Mouse (Mus musculus) neural tube, embryonic 14.5 days (tissue): ENCODE measurements around the gene Gal3st1. TPM values are rescaled to one million over a fixed set of nuclear protein-coding genes. Genes with fewer than 3 reads are reported as not detected.
"Not testable (repeated sequence)": the region's sequence is repeated elsewhere in the genome, so short reads cannot be mapped to it uniquely, and the experiment has no call there.

Experiments
- ATAC-seq: fragments of 200-750 bp; cut with Nextera tagmentation; 2 replicates; pipeline ENCODE4 v1.8.0; 2017; ENCODE audit warnings: low read depth, mild to moderate bottlenecking, moderate TSS enrichment, moderate library complexity
- H3K27ac ChIP-seq: fragments of 300-500 bp; sonication (generic); 2 replicates; pipeline ENCODE4 v1.5.1; 2014; ENCODE audit warnings: low read depth, mild to moderate bottlenecking, control low read depth, low read length, moderate library complexity, mixed read lengths
- H3K27me3 ChIP-seq: fragments of 300-500 bp; sonication (generic); 2 replicates; pipeline ENCODE4 v1.6.1; 2014; ENCODE audit warnings: low read length; ENCODE audit not compliant: control insufficient read depth, insufficient read depth
- H3K36me3 ChIP-seq: fragments of 300-500 bp; sonication (generic); 2 replicates; pipeline ENCODE4 v1.6.1; 2014; ENCODE audit warnings: low read length, mixed read lengths; ENCODE audit not compliant: control insufficient read depth, insufficient read depth
- H3K4me1 ChIP-seq: fragments of 300-500 bp; sonication (generic); 2 replicates; pipeline ENCODE4 v1.6.1; 2014; ENCODE audit warnings: low read length; ENCODE audit not compliant: control insufficient read depth, insufficient read depth
- H3K4me2 ChIP-seq: fragments of 300-500 bp; sonication (generic); 2 replicates; pipeline ENCODE4 v1.6.1; 2014; ENCODE audit warnings: mild to moderate bottlenecking, low read depth, low read length, control low read depth
- H3K4me3 ChIP-seq: fragments of 300-500 bp; sonication (generic); 2 replicates; pipeline ENCODE4 v1.5.1; 2014; ENCODE audit warnings: low read depth, low read length, control low read depth, mixed read lengths
- H3K9ac ChIP-seq: fragments of 300-500 bp; sonication (generic); replicated peaks from 2 replicates; pipeline ENCODE4 v1.6.1; 2014; ENCODE audit warnings: low read depth, mild to moderate bottlenecking, control low read depth, low read length, mixed read lengths
- H3K9me3 ChIP-seq: fragments of 300-500 bp; sonication (generic); 2 replicates; pipeline ENCODE4 v1.6.1; 2016; ENCODE audit warnings: low read length; ENCODE audit not compliant: control insufficient read depth
- WGBS: fragments of 180-500 bp; shearing (Covaris S2); extraction: QIAGEN DNeasy Blood & Tissue Kit; methylation state at CpG from one replicate; pipeline ENCODE4 v1.1.7; 2014; 5-methylcytosine and 5-hydroxymethylcytosine counted together
- polyA plus RNA-seq: library from polyadenylated mRNA; unstranded; fragments of >200 nt; fragmentation: Nextera tagmentation; extraction: Ambion mirVana; gene quantifications from 2 replicates; pipeline ENCODE4 v1.2.1, GENCODE M21; 2014

The Gal3st1 gene
- polyA plus RNA-seq, 1 experiment from 2014 or later, result 6.2 TPM

DNA sequence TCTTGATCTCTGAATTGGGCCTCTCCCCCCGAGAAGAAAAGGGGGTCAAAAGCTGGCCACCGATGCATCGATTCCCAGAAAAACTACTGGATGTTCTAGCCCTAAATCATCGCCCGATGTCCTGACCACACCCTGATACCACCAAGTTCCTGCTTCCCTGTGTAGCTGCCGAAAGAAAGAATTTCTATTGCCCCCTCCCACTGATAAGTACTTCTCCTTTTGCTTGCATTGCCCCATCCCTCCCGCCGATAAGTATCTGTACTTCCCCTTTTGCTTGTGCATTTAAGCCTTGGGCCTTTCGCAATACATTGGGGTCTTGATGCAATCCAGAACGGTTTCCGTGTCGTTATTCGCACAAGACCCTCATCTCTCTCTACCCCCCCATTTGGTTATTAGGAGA lies 38.7 kb downstream of the Gal3st1 start:
- not testable (repeated sequence) for H3K4me1 ChIP-seq, ATAC-seq, H3K4me3 ChIP-seq, H3K27ac ChIP-seq, H3K27me3 ChIP-seq, H3K36me3 ChIP-seq, H3K9ac ChIP-seq, H3K4me2 ChIP-seq, H3K9me3 ChIP-seq
- 94% methylated on average over 13 of the region's 13 CpGs for WGBS

DNA sequence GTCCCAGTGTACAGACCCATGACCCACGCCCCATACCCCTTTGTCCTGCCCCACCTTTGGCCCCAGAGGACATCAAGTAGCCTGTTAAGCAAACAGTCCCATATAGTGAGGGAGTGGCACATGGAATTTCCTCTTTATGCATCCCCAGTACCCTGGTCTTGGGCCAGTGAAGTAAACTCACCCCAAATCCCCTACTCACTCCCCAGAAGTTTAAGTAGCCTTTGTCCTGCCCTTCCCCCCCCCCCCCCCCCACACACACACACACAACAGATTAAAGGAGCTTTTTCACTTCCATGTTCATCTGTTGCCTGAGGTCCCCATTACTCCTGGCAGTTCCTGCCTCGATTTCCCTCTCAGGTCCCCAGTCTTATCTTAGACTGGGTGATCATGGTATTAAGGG lies 39.9 kb downstream of the Gal3st1 start:
- Histone ChIP-seq H3K4me3 (no peak overlapping the region), H3K27me3 (no peaks in the 10 kb centered on the region), H3K27ac (no peak overlapping the region), H3K4me1 (no peaks in the 10 kb centered on the region), H3K4me2 (no peak overlapping the region), H3K36me3 (no peaks in the 10 kb centered on the region), H3K9me3 (no peaks in the 10 kb centered on the region), H3K9ac (no peak overlapping the region)
- 81% methylated on average over 2 of the region's 2 CpGs for WGBS
- no peak for ATAC-seq

DNA sequence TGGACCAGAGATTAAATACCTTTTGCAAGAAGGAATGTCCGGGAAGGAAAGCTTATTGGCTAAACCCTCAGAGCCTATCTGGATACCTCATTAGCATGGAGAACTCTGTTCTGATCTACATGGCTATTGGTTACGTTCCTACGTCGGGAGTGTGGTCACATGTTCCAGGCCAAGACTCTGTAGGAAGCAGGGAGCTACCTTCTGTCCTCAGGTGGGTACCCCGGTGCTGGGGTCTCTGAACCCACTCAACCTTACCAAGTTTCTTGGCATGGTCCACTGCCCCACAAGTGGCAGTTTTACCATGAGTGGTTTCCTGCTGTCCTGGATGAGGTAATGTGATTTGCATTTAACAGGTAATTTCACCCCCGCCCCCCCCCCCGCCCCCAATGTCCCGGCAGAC lies 43.6 kb downstream of the Gal3st1 start:
- no peaks in the 10 kb centered on the region for H3K4me1 ChIP-seq
- H3K9ac ChIP-seq, result no peak overlapping the region
- H3K27ac ChIP-seq, result no peak overlapping the region
- WGBS, result 82% methylated on average over 8 of the region's 8 CpGs
- no peaks in the 10 kb centered on the region for H3K36me3 ChIP-seq
- no peak overlapping the region for H3K4me3 ChIP-seq
- no peak for ATAC-seq
- no peaks in the 10 kb centered on the region for H3K27me3 ChIP-seq
- H3K9me3 ChIP-seq, result no peaks in the 10 kb centered on the region
- no peak overlapping the region for H3K4me2 ChIP-seq

DNA sequence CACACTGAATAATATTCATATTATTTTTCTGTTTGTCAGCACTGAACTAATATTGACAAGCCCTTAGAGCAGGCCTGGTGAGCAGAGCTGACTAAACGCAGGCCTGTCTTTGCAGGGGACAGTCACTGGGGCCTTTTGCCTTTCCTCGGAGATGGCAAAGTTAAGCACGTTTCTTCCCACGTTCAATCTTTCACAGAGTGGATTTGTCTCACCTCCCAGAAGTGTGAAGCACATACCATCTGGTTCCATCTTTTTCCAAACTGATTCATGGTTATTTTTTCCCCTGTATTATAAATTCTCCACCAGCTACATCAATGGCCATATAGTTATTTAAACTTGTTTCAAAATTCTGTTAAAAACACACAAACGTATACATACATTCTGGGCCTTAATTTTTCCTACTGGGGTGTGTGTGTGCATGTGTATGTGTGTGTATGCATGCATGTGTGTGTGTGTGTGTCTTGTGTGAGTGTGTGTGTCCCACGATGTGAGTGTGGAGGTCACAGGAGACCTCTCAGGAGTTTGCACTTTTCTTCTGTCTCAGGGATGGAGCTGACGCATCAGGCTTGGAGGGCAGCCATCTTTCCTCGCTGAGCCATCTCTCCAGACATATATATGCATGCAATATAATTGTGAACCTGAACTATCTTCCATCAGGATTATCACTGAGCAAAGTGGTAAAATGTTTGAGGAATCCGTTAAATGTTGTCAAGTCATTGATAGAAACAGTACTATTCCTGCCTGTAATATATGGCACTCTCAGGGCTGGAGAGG lies 44.3 kb downstream of the Gal3st1 start:
- Histone ChIP-seq H3K4me3 (no peak overlapping the region), H3K9ac (no peak overlapping the region), H3K36me3 (no peaks in the 10 kb centered on the region), H3K9me3 (no peaks in the 10 kb centered on the region), H3K4me2 (no peak overlapping the region), H3K27me3 (no peaks in the 10 kb centered on the region), H3K27ac (no peak overlapping the region), H3K4me1 (no peaks in the 10 kb centered on the region)
- ATAC-seq, result no peak
- WGBS, result 80% methylated on average over 9 of the region's 9 CpGs

DNA sequence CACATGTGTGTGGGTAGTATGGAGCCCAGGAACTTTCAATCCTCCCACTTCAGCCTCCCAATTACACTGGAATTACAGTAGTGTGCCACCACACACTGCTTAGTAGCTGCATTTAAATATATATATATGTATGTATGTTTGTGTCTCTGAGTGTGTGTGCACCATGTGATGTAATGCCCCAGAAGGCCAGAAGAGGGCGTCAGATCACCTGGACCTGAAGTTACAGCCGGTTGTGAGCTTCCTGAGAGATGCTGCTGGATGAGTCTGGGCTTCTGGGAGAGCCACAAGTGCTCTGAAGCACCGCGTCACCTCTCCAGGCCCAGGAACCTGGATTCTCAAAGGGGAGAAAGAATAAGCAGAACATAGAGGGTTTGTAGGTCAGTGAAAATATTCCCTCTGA lies 45.9 kb downstream of the Gal3st1 start:
- H3K4me3 ChIP-seq, result no peak overlapping the region
- WGBS, result 68% methylated on average over 4 of the region's 4 CpGs
- ATAC-seq, result no peak

DNA sequence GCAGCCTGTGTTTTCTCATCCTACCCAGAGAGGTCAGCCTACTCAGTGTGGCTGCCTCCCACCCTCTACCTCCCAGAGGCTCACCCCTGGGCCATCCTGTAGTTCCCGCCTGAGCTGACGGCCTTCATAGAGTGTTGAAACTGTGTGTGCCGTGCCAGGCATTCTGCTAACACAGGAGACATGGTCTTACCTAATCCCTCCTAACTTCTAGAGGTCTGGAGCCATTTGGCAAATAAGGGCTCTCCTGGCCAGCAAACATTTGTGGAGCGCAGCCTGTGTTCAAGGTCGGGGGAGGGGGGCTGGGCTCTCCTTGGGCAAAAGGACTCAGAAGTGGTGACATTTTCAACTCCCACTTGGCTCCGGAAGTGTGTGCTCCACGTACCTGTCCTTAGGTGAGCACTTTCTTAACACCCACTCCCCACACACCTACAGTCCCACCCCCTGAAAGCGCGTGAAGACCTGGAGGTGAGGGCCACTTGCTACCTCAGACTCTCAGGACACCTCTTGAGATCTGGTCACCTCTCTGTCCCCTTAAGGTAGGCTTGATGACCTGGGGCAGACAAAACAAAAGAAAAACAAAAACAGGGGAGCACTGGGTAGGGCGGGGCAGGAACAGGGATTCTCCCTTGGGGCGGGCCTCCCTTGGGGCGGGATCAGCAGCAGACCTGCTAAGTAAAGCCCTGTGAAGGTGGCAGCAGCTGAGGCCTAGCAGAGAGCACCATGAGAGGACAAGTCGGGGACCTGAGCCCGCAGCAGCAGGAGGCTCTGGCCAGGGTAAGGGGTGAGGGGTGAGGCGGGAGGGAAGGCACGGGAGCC lies 47.9 kb downstream of the Gal3st1 start, which contains the start of gene Sec14l4:
Gene Sec14l4 (plus strand): TSS at position 337 of the 816 bp plus-strand sequence.
- Histone ChIP-seq H3K36me3 (no peaks in the 10 kb centered on the region), H3K4me1 (no peaks in the 10 kb centered on the region), H3K27me3 (no peaks in the 10 kb centered on the region), H3K9ac (no peak within 1 kb of the TSS), H3K4me3 (no peak within 1 kb of the TSS), H3K4me2 (no peak within 1 kb of the TSS), H3K9me3 (no peaks in the 10 kb centered on the region), H3K27ac (no peak within 1 kb of the TSS)
- 49% methylated on average over 16 of the region's 16 CpGs for WGBS
- ATAC-seq, result no peak

More for the DNA sequence above, 45.9 kb downstream of the Gal3st1 start:
- Histone ChIP-seq H3K4me2 (no peak overlapping the region), H3K4me1 (no peaks in the 10 kb centered on the region), H3K27ac (no peak overlapping the region), H3K9me3 (no peaks in the 10 kb centered on the region), H3K36me3 (no peaks in the 10 kb centered on the region), H3K27me3 (no peaks in the 10 kb centered on the region), H3K9ac (no peak overlapping the region)

DNA sequence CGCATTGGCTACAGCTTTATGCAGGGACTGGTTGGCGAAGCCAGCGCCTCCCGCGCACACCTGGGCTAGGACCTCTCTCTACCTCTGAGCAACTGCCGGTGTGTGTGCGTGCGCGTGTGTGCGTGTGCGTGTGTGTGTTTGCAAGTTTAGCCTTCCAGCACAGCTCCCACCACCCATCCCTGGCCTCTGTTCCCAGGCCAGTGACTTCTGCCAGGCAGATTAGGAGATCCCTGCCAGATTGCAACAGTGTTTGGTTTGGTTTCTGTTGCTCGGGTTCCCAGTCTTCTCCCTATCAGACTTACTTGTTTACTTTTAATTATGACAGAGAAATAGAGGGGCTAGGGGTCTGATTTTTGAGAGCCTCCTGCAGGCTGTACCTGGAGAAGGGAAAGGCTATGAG lies 48.5 kb downstream of the Gal3st1 start:
- no peak overlapping the region for H3K27ac ChIP-seq
- H3K9me3 ChIP-seq, result no peaks in the 10 kb centered on the region
- H3K36me3 ChIP-seq, result no peaks in the 10 kb centered on the region
- H3K4me1 ChIP-seq, result no peaks in the 10 kb centered on the region
- no peaks in the 10 kb centered on the region for H3K27me3 ChIP-seq
- H3K4me3 ChIP-seq, result no peak overlapping the region
- H3K4me2 ChIP-seq, result no peak overlapping the region
- no peak overlapping the region for H3K9ac ChIP-seq
- ATAC-seq, result no peak
- WGBS, result 51% methylated on average over 12 of the region's 12 CpGs

DNA sequence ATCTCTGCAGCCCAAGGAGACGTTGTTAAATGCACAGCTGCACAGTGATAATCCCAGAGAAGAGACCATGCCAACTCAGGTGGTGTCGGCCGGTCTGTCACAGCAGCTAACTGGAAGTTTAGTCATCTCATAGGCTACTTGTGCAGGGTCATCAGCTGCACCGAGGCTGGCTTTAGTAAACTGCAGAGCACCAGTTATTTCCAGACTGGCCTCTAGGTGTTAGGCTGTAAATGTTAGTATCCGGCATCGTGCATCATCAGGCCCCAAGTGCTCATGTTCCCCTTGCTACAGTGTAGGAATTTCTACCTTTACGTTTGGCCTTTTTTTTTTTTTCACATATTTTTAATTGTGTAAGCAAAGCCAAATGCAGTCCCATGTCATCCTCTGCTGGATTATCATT lies 50.0 kb downstream of the Gal3st1 start:
- H3K9me3 ChIP-seq, result no peaks in the 10 kb centered on the region
- no peak for ATAC-seq
- H3K4me1 ChIP-seq, result no peaks in the 10 kb centered on the region
- H3K27me3 ChIP-seq, result no peaks in the 10 kb centered on the region
- H3K27ac ChIP-seq, result no peak overlapping the region
- H3K4me3 ChIP-seq, result no peak overlapping the region
- H3K9ac ChIP-seq, result no peak overlapping the region
- H3K36me3 ChIP-seq, result no peaks in the 10 kb centered on the region
- 73% methylated on average over 7 of the region's 7 CpGs for WGBS
- no peak overlapping the region for H3K4me2 ChIP-seq

DNA sequence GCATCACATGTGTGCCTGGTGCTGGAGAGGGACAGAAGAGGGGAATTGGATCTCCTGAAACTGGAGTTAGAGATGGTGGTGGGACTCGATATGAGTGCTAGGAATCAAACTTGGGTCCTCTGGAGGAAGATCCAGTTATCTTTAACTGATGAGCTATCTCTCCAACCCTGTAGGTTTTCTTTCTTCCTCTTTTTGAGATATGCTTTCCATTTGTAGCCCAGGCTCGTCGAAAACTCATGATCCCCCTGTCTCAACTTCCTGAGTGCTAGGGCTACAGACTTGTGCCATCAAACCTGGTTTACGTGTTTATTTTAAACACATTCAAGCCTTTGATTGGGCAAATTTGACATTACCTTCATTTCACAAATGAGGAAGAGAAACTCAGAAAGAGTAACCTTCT lies 50.7 kb downstream of the Gal3st1 start:
- 93% methylated on average over 4 of the region's 4 CpGs for WGBS
- H3K27ac ChIP-seq, result no peak overlapping the region
- H3K36me3 ChIP-seq, result no peaks in the 10 kb centered on the region
- no peaks in the 10 kb centered on the region for H3K27me3 ChIP-seq
- ATAC-seq, result no peak
- H3K4me2 ChIP-seq, result no peak overlapping the region
- H3K9me3 ChIP-seq, result no peaks in the 10 kb centered on the region
- no peak overlapping the region for H3K9ac ChIP-seq
- H3K4me1 ChIP-seq, result no peaks in the 10 kb centered on the region
- H3K4me3 ChIP-seq, result no peak overlapping the region
